Mouse (Mus musculus) MEL (cell line): ENCODE measurements at regions not wholly inside any gene's neighbourhood (a gene's known extent, or its start where the extent isn't known, plus 50 kb on each side); places are given as distances from the start of the nearest gene placed in this dataset.

Experiments used
- DNase-seq: peaks from one replicate; pipeline ENCODE4 v3.0.0; 2011; ENCODE audit warnings: low read depth, low spot score
- H3K27ac ChIP-seq: 2 replicates; pipeline ENCODE4 v1.5.1; 2012; ENCODE audit warnings: low read depth, mild to moderate bottlenecking, control low read depth, low read length, moderate library complexity; ENCODE audit not compliant: control insufficient read depth
- H3K27me3 ChIP-seq, 2 experiments: fragments of 150-350 bp in 1 of 2; sonication (generic) in 1 of 2; 2 replicates each; pipeline ENCODE4 v1.6.1; 2012; ENCODE audit warnings: low read length in 2 of 2, mild to moderate bottlenecking in 2 of 2, improper control_type of control experiment in 1 of 2, moderate library complexity in 1 of 2; ENCODE audit not compliant: insufficient read depth in 2 of 2, control insufficient read depth in 1 of 2
- H3K36me3 ChIP-seq, 2 experiments: 2 replicates each; pipeline ENCODE4 v1.6.1; 2012 to 2014; ENCODE audit warnings: low read length in 2 of 2, improper control_type of control experiment in 1 of 2, inconsistent platforms in 1 of 2, mild to moderate bottlenecking in 1 of 2; ENCODE audit not compliant: insufficient read depth in 2 of 2, control insufficient read depth in 1 of 2
- H3K4me1 ChIP-seq, 2 experiments: fragments of 150-350 bp in 1 of 2; sonication (generic) in 1 of 2; 2 replicates each; pipeline ENCODE4 v1.6.1; 2012; ENCODE audit warnings: low read length in 2 of 2, improper control_type of control experiment in 1 of 2, mild to moderate bottlenecking in 1 of 2; ENCODE audit not compliant: insufficient read depth in 2 of 2, control insufficient read depth in 1 of 2
- H3K4me3 ChIP-seq, 2 experiments: fragments of 150-350 bp in 1 of 2; sonication (generic) in 1 of 2; 2 replicates each; pipeline ENCODE4 v1.5.1; 2012; ENCODE audit warnings: low read depth in 2 of 2, low read length in 2 of 2, mild to moderate bottlenecking in 2 of 2, moderate library complexity in 2 of 2, control low read depth in 1 of 2, improper control_type of control experiment in 1 of 2; ENCODE audit not compliant: control insufficient read depth in 1 of 2, insufficient read depth in 1 of 2
- H3K79me2 ChIP-seq: 2 replicates; pipeline ENCODE4 v1.6.1; 2012; ENCODE audit warnings: mild to moderate bottlenecking, low read length, moderate library complexity; ENCODE audit not compliant: control insufficient read depth, poor library complexity, insufficient read depth
- H3K9ac ChIP-seq: 2 replicates; pipeline ENCODE4 v1.6.1; 2012; ENCODE audit warnings: low read depth, mild to moderate bottlenecking, control low read depth, low read length, moderate library complexity; ENCODE audit not compliant: control insufficient read depth, poor library complexity, severe bottlenecking
- H3K9me3 ChIP-seq: fragments of 150-350 bp; sonication (generic); replicated peaks from 2 replicates; pipeline ENCODE4 v1.6.1; 2012; ENCODE audit warnings: mild to moderate bottlenecking, low read length, improper control_type of control experiment, moderate library complexity; ENCODE audit not compliant: insufficient read depth
- BHLHE40 ChIP-seq: IDR thresholded peaks from 2 replicates; pipeline ENCODE4 v1.6.1; 2012; ENCODE audit warnings: low read depth, mild to moderate bottlenecking, inconsistent platforms, low read length, improper control_type of control experiment, borderline replicate concordance
- CHD1 ChIP-seq: IDR thresholded peaks from 2 replicates; pipeline ENCODE4 v1.6.1; 2012; ENCODE audit warnings: low read depth, mild to moderate bottlenecking, inconsistent platforms, low read length, improper control_type of control experiment
- E2F4 ChIP-seq: IDR thresholded peaks from 2 replicates; pipeline ENCODE4 v1.6.1; 2011; ENCODE audit warnings: low read depth, low read length, improper control_type of control experiment, borderline replicate concordance
- EP300 ChIP-seq, 2 experiments: IDR thresholded peaks; 2 replicates each; pipeline ENCODE4 v1.6.1; 2011; ENCODE audit warnings: improper control_type of control experiment in 2 of 2, low read length in 2 of 2, low read depth in 1 of 2, mild to moderate bottlenecking in 1 of 2
- GABPA ChIP-seq: IDR thresholded peaks from 2 replicates; pipeline ENCODE4 v1.6.1; 2012; ENCODE audit warnings: low read depth, mild to moderate bottlenecking, inconsistent platforms, low read length, improper control_type of control experiment, moderate library complexity
- GATA1 ChIP-seq: IDR thresholded peaks from 2 replicates; pipeline ENCODE4 v1.6.1; 2011; ENCODE audit warnings: low read depth, low read length, improper control_type of control experiment
- HCFC1 ChIP-seq: IDR thresholded peaks from 2 replicates; pipeline ENCODE4 v1.6.1; 2012; ENCODE audit warnings: low read depth, mild to moderate bottlenecking, inconsistent platforms, low read length, improper control_type of control experiment, moderate library complexity
- KAT2A ChIP-seq: conservative IDR thresholded peaks from 2 replicates; pipeline ENCODE4 v1.6.1; 2012; ENCODE audit warnings: low read depth, low read length, improper control_type of control experiment, inconsistent platforms
- MAFK ChIP-seq: IDR thresholded peaks from 2 replicates; pipeline ENCODE4 v1.6.1; 2011; ENCODE audit warnings: low read depth, mild to moderate bottlenecking, low read length, improper control_type of control experiment, borderline replicate concordance
- MAX ChIP-seq: IDR thresholded peaks from 2 replicates; pipeline ENCODE4 v1.6.1; 2011; ENCODE audit warnings: low read length, improper control_type of control experiment
- MAZ ChIP-seq: IDR thresholded peaks from 2 replicates; pipeline ENCODE4 v1.6.1; 2012; ENCODE audit warnings: low read depth, mild to moderate bottlenecking, inconsistent platforms, low read length, improper control_type of control experiment
- MEF2A ChIP-seq: IDR thresholded peaks from 2 replicates; pipeline ENCODE4 v1.6.1; 2014; ENCODE audit warnings: low read depth, mild to moderate bottlenecking, inconsistent platforms, low read length, improper control_type of control experiment; ENCODE audit not compliant: poor library complexity, insufficient replicate concordance, severe bottlenecking; ENCODE audit errors: extremely low read depth
- MXI1 ChIP-seq: IDR thresholded peaks from 2 replicates; pipeline ENCODE4 v1.6.1; 2011; ENCODE audit warnings: mild to moderate bottlenecking, low read depth, low read length, improper control_type of control experiment
- MYB ChIP-seq: IDR thresholded peaks from 2 replicates; pipeline ENCODE4 v1.6.1; 2011; ENCODE audit warnings: mild to moderate bottlenecking, low read depth, low read length, improper control_type of control experiment
- MYC ChIP-seq: IDR thresholded peaks from 2 replicates; pipeline ENCODE4 v1.6.1; 2011; ENCODE audit warnings: low read depth, mild to moderate bottlenecking, low read length, improper control_type of control experiment, moderate library complexity
- NRF1 ChIP-seq: IDR thresholded peaks from 2 replicates; pipeline ENCODE4 v1.6.1; 2014; ENCODE audit warnings: low read depth, mild to moderate bottlenecking, inconsistent platforms, low read length, improper control_type of control experiment, moderate library complexity; ENCODE audit not compliant: poor library complexity, insufficient read depth, severe bottlenecking
- POLR2A ChIP-seq, 2 experiments: IDR thresholded peaks; 2 replicates each; pipeline ENCODE4 v1.6.1; 2011 to 2012; ENCODE audit warnings: low read length in 2 of 2, mild to moderate bottlenecking in 2 of 2, control low read depth in 1 of 2, improper control_type of control experiment in 1 of 2, low read depth in 1 of 2, moderate library complexity in 1 of 2; ENCODE audit not compliant: control insufficient read depth in 1 of 2, insufficient read depth in 1 of 2, poor library complexity in 1 of 2
- POLR2AphosphoS5 ChIP-seq: IDR thresholded peaks from 2 replicates; pipeline ENCODE4 v1.6.1; 2012; ENCODE audit warnings: low read depth, borderline replicate concordance, mild to moderate bottlenecking, inconsistent platforms, low read length, moderate library complexity, mixed read lengths
- RAD21 ChIP-seq: IDR thresholded peaks from 2 replicates; pipeline ENCODE4 v1.6.1; 2011; ENCODE audit warnings: mild to moderate bottlenecking, low read depth, low read length, improper control_type of control experiment
- RCOR1 ChIP-seq: IDR thresholded peaks from 2 replicates; pipeline ENCODE4 v1.6.1; 2012; ENCODE audit warnings: low read depth, mild to moderate bottlenecking, inconsistent platforms, low read length, improper control_type of control experiment
- SIN3A ChIP-seq: IDR thresholded peaks from 2 replicates; pipeline ENCODE4 v1.6.1; 2012; ENCODE audit warnings: low read length, improper control_type of control experiment, inconsistent platforms
- TBP ChIP-seq: IDR thresholded peaks from 2 replicates; pipeline ENCODE4 v1.8.0; 2011; ENCODE audit warnings: low read depth, low read length, improper control_type of control experiment
- USF1 ChIP-seq: IDR thresholded peaks from 2 replicates; pipeline ENCODE4 v1.6.1; 2014; ENCODE audit warnings: low read depth, mild to moderate bottlenecking, inconsistent platforms, low read length, improper control_type of control experiment, moderate library complexity
- ZKSCAN1 ChIP-seq: IDR thresholded peaks from 2 replicates; pipeline ENCODE4 v1.6.1; 2012; ENCODE audit warnings: low read depth, mild to moderate bottlenecking, inconsistent platforms, low read length, improper control_type of control experiment, moderate library complexity

DNA sequence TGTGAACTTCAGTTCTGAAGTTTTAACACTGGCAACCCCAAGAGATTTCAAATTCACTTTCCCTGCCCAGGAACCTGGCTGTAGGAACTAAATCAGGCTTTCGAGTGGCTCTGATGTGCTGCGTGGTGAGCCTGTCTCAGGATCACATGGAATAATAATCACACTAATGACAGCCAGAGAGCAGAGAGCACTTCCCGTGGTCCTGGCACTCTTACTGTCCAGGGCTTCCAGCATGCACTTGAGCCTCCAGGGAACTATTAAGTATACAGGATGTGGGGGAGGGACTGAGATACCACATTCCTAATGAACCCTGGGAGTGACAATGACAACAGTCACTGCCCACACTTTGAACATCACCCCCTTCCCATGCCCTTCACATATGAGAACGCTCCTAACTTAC is 90.2 kb downstream of the H2al1j start:
- no peaks in the 10 kb centered on the region for H3K79me2 ChIP-seq
- no peaks in the 10 kb centered on the region for H3K27me3 ChIP-seq
- no peaks in the 10 kb centered on the region for H3K36me3 ChIP-seq
- TF ChIP-seq RAD21 (no peak), NRF1 (no peak), MAFK (no peak), POLR2AphosphoS5 (no peak), MAZ (no peak), HCFC1 (no peak), MXI1 (no peak), MYC (no peak), POLR2A (IDR thresholded peaks at IDR 0.05; ENCODE audit: control insufficient read depth in 1 of 2, insufficient read depth in 1 of 2, low read depth in 1 of 2, low read length in 2 of 2, poor library complexity in 1 of 2) (no peak), MYB (no peak), TBP (no peak), GATA1 (no peak), BHLHE40 (no peak), MEF2A (no peak), RCOR1 (no peak)
- no peak overlapping the region for H3K27ac ChIP-seq
- no peak overlapping the region for H3K4me3 ChIP-seq
- no peaks in the 10 kb centered on the region for H3K9me3 ChIP-seq
- no peak overlapping the region for H3K9ac ChIP-seq
- no peak for DNase-seq
- no peaks in the 10 kb centered on the region for H3K4me1 ChIP-seq

DNA sequence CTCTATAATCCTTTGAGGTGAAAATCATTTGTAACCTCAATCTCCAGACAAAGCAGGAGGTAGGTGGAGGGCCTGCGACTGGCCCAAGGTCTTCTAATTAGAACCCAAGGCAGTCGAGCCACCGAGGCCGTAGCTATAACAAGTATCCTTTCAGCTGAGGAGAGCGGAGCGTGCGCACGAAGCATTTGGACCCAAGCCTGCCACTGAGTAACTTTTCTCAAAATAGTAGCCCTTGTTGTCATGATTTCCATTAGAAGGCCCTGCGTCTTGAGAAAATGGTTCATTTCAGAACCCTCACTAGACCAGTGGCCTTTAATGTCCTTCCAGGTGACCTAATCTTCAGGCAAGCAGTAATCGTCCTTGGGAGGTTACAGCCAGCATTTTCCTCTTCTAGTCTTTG is 90.6 kb downstream of the H2al1j start:
- H3K36me3 ChIP-seq, result no peaks in the 10 kb centered on the region

More for the DNA sequence above, 90.6 kb downstream of the H2al1j start:
- no peaks in the 10 kb centered on the region for H3K9me3 ChIP-seq
- H3K4me3 ChIP-seq, result no peak overlapping the region
- no peak for DNase-seq
- TF ChIP-seq GATA1 (no peak), KAT2A (no peak), SIN3A (no peak), MXI1 (no peak), ZKSCAN1 (no peak), RAD21 (no peak), EP300 (IDR thresholded peaks at IDR 0.05; ENCODE audit: low read depth in 1 of 2, low read length in 2 of 2) (no peak), MEF2A (no peak), E2F4 (no peak), RCOR1 (no peak), MAZ (no peak), POLR2AphosphoS5 (no peak), USF1 (no peak), TBP (no peak), CHD1 (no peak), MYC (no peak), MAX (no peak), GABPA (no peak)
- no peaks in the 10 kb centered on the region for H3K79me2 ChIP-seq
- no peaks in the 10 kb centered on the region for H3K27me3 ChIP-seq
- H3K9ac ChIP-seq, result no peak overlapping the region
- no peaks in the 10 kb centered on the region for H3K4me1 ChIP-seq
- H3K27ac ChIP-seq, result no peak overlapping the region
